22 mouse cellular contexts compared by ENCODE assay signal in genomic region chr9:120135454-120135853, GRCm38 (mm10). TPM values are rescaled to one million over a fixed set of nuclear protein-coding genes. Genes with fewer than 3 reads are reported as not detected.
"Had no signal": no experiment of that assay in that cellular context is flagged by ENCODE, and none has a peak within 500 bp of the region (broad histone marks: within the 10 kb centered on the region; RNA-seq: fewer than 3 reads in every experiment).

No protein-coding gene starts in this region.

- H3K9me3 ChIP-seq: liver, embryonic 12.5 days; liver, embryonic 15.5 days; lung, embryonic 15.5 days; midbrain, embryonic 13.5 days; midbrain, embryonic 15.5 days; neural tube, embryonic 12.5 days; stomach, embryonic 15.5 days had no signal

- DNase-seq: lung, adult 2 months; lung, postnatal 14 days; lung, postnatal 36 days; right cerebral cortex, postnatal 14 days; thymus, adult 2 months; thymus, postnatal 25 days; thymus, postnatal 4 days had no signal

- H3K4me2 ChIP-seq: liver, embryonic 12.5 days; liver, embryonic 15.5 days; lung, embryonic 15.5 days; midbrain, embryonic 13.5 days; midbrain, embryonic 15.5 days; neural tube, embryonic 12.5 days; stomach, embryonic 15.5 days had no signal

- H3K4me3 ChIP-seq: liver, embryonic 12.5 days; liver, embryonic 15.5 days; lung, embryonic 15.5 days; megakaryocyte, embryonic 14.5 days; midbrain, embryonic 13.5 days; midbrain, embryonic 15.5 days; neural tube, embryonic 12.5 days; stomach, embryonic 15.5 days had no signal

- H3K27me3 ChIP-seq: liver, embryonic 12.5 days; liver, embryonic 15.5 days; lung, embryonic 15.5 days; megakaryocyte, embryonic 14.5 days; midbrain, embryonic 13.5 days; midbrain, embryonic 15.5 days; neural tube, embryonic 12.5 days; stomach, embryonic 15.5 days had no signal

- H3K27ac ChIP-seq: liver, embryonic 12.5 days; liver, embryonic 15.5 days; lung, embryonic 15.5 days; macrophage; midbrain, embryonic 13.5 days; midbrain, embryonic 15.5 days; neural tube, embryonic 12.5 days; stomach, embryonic 15.5 days; stomach, postnatal 0 days had no signal

- ATAC-seq: liver, embryonic 12.5 days; lung, postnatal 0 days; midbrain, embryonic 13.5 days; midbrain, embryonic 15.5 days had no signal

- H3K9ac ChIP-seq: liver, embryonic 12.5 days; liver, embryonic 15.5 days; lung, embryonic 15.5 days; midbrain, embryonic 13.5 days; midbrain, embryonic 15.5 days; neural tube, embryonic 12.5 days; stomach, embryonic 15.5 days had no signal

- H3K4me1 ChIP-seq: lung, embryonic 15.5 days; midbrain, embryonic 13.5 days; midbrain, embryonic 15.5 days; neural tube, embryonic 12.5 days; stomach, embryonic 15.5 days had no signal

RNA-seq across cellular contexts. Expression of gene Mobp, which starts 14.1 kb away (rescaled TPM):
- polyA plus RNA-seq: liver, embryonic 12.5 days; liver, embryonic 15.5 days; lung, adult 2 months; lung, embryonic 15.5 days; lung, postnatal 0 days; macrophage; midbrain, embryonic 15.5 days; spleen, adult 2 months; thymus, adult 2 months had no signal

RNA-seq across cellular contexts. Expression of gene Ccr8, which starts 43.5 kb away (rescaled TPM):
- polyA plus RNA-seq: liver, embryonic 12.5 days; macrophage; midbrain, embryonic 13.5 days; midbrain, embryonic 15.5 days; midbrain, postnatal 0 days; neural tube, embryonic 12.5 days; neural tube, embryonic 14.5 days; urinary bladder, adult 2 months had no signal
